Mouse (Mus musculus): ENCODE data around the gene Notum.

Gene Notum

GRCm38 (mm10) chr11:120620195-120620594 is 40.8 kb downstream of the Notum start:
- peak in 1 of 2 experiments; percentile 24 for DNase-seq (ENCODE audit: inconsistent age in 2 of 2, low spot score in 1 of 2)

DNA sequence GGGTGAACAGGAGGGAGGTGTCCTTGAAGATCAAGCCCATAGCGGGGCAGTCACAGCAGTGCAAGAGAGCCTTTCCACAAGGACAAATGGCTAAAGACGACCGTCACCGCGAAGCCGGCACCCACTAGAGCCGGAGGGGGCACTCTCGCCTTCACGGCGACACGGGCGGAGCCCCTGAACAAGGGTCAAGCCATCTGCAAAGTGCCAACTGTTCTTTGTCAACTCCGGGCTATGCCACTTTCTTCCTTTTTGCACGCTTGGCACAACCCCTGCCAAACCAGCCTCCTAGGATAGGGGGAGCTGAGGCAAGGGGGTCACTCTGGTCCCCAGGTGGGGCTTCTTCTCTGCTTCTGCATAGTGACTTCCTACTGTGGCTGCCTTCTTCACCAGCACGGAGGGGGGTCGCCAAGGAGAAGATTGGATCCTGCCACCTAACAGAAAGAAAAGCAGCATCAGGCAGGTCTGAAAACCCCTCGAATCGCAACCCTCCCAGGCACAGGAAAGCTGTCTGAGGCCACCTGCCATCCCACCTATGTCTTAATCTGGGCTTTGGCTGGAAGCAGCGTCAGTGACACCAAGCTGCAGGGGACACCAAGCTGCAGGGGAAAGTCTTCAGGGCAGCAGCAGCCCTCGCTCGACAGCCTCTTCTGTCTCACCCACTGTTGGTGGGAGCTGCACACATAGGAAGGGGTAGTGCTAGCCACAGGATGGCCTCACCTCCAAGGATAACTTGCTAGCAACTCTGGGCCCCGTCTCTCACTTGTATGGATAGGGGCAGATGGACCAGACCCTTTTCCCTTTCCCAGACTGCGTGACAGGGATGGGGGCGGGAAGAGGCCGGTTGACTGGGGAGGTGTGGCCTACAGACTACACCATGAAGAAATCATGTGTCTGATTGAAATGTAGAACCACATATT is 42.1 kb downstream of the Notum start:
- DNase-seq (ENCODE audit: inconsistent age in 2 of 2, low spot score in 1 of 2) = peak in 1 of 2 experiments; percentile 75

DNA sequence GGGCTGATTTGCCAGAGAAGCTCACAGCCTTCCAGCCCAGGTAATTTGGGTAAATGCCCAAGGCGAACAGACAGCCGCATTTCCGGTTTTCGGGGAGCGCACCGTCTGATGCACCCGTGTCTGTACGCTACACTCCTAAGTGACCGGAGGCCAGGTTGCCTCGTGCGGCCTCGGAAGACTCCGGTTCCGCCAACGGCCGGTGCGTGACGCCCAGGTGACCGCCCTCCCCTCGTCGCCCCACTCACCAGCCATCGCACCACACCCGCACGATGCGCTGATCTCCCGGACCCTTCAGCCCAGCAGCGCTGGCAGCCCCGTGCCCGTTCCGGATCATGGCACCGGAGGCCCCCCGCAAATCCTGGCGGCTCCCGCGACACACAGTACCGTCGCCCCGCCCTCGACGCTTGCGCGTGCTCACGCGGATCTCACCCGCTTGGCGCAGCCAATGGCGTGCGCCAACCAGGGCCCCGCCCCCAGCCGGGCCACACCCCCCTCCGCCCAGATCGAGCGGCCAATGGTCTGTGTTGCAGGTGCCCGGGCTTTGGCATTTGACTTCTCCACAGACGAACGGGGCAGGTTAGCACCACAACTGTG is 43.4 kb downstream of the Notum start, which contains the start of gene Pcyt2:
Pcyt2 (minus strand) TSS at position 418 of the 594 bp plus-strand sequence.
- peak; percentile 97 for DNase-seq (ENCODE audit: inconsistent age in 2 of 2, low spot score in 1 of 2)

DNA sequence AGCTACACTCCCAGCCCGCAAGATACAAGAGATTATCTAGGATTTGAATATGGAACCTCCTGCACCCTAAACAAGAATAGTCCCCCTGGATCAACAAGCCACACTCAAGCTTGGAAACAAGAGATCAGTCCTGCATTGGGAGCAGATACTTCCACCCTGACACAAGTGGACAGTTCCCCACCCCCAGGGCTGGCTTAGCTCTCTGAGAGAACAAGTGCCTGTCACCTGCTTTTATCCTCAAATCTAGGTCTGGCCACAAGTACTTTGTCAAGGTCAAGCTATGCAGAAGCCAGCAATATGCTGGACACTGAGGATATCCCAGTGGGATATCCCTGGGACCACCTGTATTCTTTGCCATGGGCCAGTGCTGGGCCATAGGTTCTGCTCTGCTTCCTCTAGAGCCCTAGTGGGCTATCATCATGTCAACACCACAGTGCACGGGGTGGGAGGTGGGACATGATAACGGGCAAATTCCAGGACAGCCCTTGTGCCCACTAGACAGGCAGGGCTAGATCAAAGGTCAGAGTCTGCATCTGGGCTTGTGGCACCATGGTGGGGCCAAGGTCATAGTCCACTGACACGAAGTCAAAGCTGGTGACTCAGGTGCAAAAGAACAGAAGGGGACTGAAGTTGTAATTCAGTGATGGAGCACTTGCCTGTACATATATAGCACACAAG is 44.2 kb downstream of the Notum start:
- no peak for DNase-seq (ENCODE audit: inconsistent age in 2 of 2, low spot score in 1 of 2)

- peak in 1 of 2 experiments; percentile 32 for DNase-seq (ENCODE audit: inconsistent age in 2 of 2, low spot score in 1 of 2)
Observed at GRCm38 (mm10) chr11:120615606-120616203, 45.3 kb downstream of the Notum start.

- DNase-seq (ENCODE audit: inconsistent age in 2 of 2, low spot score in 1 of 2) = peak in 1 of 2 experiments; percentile 32
Observed at GRCm38 (mm10) chr11:120615167-120615566, 45.8 kb downstream of the Notum start.

GRCm38 (mm10) chr11:120613976-120614375 is 47.0 kb downstream of the Notum start:
- peak in 1 of 2 experiments; percentile 43 for DNase-seq (ENCODE audit: inconsistent age in 2 of 2, low spot score in 1 of 2)

DNA sequence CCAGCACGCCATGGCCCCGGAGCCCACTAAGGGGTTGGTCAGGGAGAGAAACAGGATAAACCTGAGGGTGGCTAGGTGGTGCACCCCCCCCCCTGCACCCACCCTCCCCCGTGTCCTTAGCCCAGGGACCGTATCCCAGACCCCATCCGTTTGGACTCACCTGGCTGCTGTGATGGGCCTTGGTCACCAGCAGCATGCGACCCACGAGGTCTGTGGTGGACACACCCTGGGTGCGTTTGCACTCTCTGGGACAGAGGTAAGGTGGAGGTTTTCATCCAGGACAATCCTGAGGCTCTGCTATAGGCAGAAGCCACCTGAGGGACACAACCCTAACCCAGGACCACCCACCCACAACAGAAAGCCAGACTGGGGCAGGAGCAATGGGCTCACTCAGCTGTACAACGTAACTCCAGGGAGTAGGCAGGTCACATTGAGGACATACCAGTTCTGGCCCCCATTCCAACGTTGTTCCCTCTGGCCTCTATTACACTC is 47.4 kb downstream of the Notum start:
- peak in 1 of 2 experiments; percentile 30 for DNase-seq (ENCODE audit: inconsistent age in 2 of 2, low spot score in 1 of 2)

- peak; percentile 72 to 87 for DNase-seq (ENCODE audit: inconsistent age in 2 of 2, low spot score in 1 of 2)
Observed at GRCm38 (mm10) chr11:120612763-120613162, 48.2 kb downstream of the Notum start.

GRCm38 (mm10) chr11:120610477-120611046 is 50.4 kb downstream of the Notum start:
- DNase-seq (ENCODE audit: inconsistent age in 2 of 2, low spot score in 1 of 2) = peak in 1 of 2 experiments; percentile 32

DNA sequence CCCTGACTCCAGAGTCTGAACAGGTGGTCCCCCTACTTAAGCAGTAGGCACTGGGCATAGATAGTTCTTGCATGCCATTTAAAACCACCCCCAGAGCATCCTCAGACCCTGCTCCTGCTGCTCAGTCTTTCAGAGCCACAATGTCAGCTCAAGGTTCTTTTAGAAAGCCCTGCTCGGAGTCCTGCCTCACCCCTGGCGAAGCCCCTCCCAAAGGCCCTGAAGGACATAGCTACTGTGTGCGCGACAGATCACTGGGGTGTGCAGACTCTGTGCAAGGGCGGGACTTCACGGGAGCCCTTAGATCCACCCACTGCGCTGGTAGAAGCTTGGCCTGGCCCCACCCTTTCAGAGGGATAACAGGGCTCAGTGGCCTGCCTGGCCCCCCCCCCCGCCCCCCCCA is 51.7 kb downstream of the Notum start:
- peak; percentile 66 to 81 for DNase-seq (ENCODE audit: inconsistent age in 2 of 2, low spot score in 1 of 2)

DNA sequence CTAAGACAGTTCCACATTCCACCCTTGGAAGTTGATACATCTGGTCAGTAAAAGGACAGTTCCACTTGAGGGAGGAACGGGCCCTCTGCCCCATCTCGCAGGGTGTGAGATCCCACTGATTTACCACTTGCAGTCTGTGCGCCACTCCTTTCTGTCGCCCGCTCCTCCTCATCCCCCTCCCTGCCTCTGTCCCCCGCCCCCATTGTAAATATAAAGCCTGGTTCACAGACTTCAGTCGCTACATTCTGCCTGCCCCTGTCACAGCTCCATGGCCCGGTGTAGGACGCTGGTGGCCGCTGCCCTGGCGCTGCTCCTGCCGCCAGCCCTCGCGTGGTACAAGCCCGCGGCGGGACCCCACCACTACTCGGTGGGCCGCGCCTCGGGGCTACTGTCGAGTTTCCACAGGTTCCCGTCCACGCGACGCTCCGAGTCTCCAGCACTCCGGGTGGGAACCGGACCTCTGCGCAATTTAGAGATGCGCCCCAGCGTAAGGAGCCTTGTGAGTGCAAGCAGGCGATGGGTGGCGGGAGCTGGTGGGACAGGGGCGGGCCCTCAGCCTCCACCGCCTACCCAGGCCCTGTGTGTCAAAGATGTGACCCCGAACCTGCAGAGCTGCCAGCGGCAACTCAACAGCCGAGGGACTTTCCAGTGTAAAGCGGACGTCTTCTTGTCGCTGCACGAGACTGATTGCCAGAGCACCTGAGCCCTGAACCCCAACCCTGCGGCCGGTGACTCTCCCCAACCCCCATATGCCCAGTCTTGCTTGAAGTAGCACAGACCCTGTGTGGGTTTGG is 52.5 kb downstream of the Notum start, which contains the start of gene Npb:
Npb (plus strand) TSS at position 237 of the 794 bp plus-strand sequence.
- no peak for DNase-seq (ENCODE audit: inconsistent age in 2 of 2, low spot score in 1 of 2)

- peak in 1 of 2 experiments; percentile 70 for DNase-seq (ENCODE audit: inconsistent age in 2 of 2, low spot score in 1 of 2)
Observed at GRCm38 (mm10) chr11:120606764-120607163, 54.2 kb downstream of the Notum start.

- DNase-seq (ENCODE audit: inconsistent age in 2 of 2, low spot score in 1 of 2) = peak; percentile 45 to 75
Observed at GRCm38 (mm10) chr11:120605667-120606066, 55.3 kb downstream of the Notum start.

Measured in adrenal gland, adult (tissue).